Mouse (Mus musculus): ENCODE measurements around the gene Kdm4b. TPM values are rescaled to one million over a fixed set of nuclear protein-coding genes. Genes with fewer than 3 reads are reported as not detected.

Kdm4b gene
- polyA plus RNA-seq, 1 experiment: 11.5 TPM

DNA sequence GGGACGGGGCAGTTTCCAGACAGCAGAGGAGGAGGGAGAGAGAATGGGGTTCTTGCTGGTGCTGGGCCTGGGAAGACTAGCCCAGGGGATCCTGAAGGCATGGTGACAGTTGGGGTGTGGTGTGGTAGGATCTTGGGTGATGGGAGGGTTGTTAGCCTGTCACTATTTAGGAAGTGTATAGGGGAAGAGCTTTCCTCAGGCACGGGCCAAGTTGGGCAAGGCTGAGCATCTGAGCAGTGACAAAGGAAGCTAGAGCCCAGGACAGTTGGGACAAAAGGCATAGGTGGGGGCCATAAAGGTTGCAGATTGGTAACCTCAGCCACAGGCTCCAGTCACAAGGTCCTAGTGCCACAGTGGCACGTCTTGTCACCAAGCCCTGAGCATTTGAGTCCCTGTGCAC, 17.6 kb downstream of the Kdm4b start:
- Histone ChIP-seq H3K27me3 (ENCODE audit: control insufficient read depth, insufficient read depth, low read length, poor library complexity, severe bottlenecking) (no peaks in the 10 kb centered on the region), H3K9ac (ENCODE audit: low read depth, poor library complexity, severe bottlenecking) (no peak overlapping the region), H3K4me1 (ENCODE audit: control insufficient read depth, insufficient read depth, low read length) (no peaks in the 10 kb centered on the region), H3K9me3 (replicated peaks; ENCODE audit: control insufficient read depth, insufficient read depth, low read length, poor library complexity, severe bottlenecking) (no peaks in the 10 kb centered on the region), H3K36me3 (ENCODE audit: control insufficient read depth, insufficient read depth, low read length, poor library complexity, severe bottlenecking) (no peaks in the 10 kb centered on the region), H3K4me3 (ENCODE audit: low read depth, low read length) (no peak overlapping the region), H3K27ac (ENCODE audit: insufficient read depth, low read length) (no peak overlapping the region)
- TF ChIP-seq CTCF (IDR thresholded peaks at IDR 0.05; ENCODE audit: low read depth, low read length) (no peak), EP300 (IDR thresholded peaks at IDR 0.05; ENCODE audit: insufficient read depth, low read depth, low read length) (no peak), POLR2A (IDR thresholded peaks at IDR 0.05; ENCODE audit: insufficient read depth, low read length) (no peak)

- Histone ChIP-seq H3K9ac (ENCODE audit: low read depth, poor library complexity, severe bottlenecking) (no peak overlapping the region), H3K9me3 (replicated peaks; ENCODE audit: control insufficient read depth, insufficient read depth, low read length, poor library complexity, severe bottlenecking) (no peaks in the 10 kb centered on the region), H3K4me1 (ENCODE audit: control insufficient read depth, insufficient read depth, low read length) (no peaks in the 10 kb centered on the region), H3K36me3 (ENCODE audit: control insufficient read depth, insufficient read depth, low read length, poor library complexity, severe bottlenecking) (no peaks in the 10 kb centered on the region), H3K27me3 (ENCODE audit: control insufficient read depth, insufficient read depth, low read length, poor library complexity, severe bottlenecking) (no peaks in the 10 kb centered on the region), H3K27ac (ENCODE audit: insufficient read depth, low read length) (no peak overlapping the region), H3K4me3 (ENCODE audit: low read depth, low read length) (no peak overlapping the region)
- TF ChIP-seq POLR2A (IDR thresholded peaks at IDR 0.05; ENCODE audit: insufficient read depth, low read length) (no peak), CTCF (IDR thresholded peaks at IDR 0.05; ENCODE audit: low read depth, low read length) (no peak), EP300 (IDR thresholded peaks at IDR 0.05; ENCODE audit: insufficient read depth, low read depth, low read length) (no peak)
Observed at GRCm38 (mm10) chr17:56345364-56345763, 19.5 kb downstream of the Kdm4b start.

- no peaks in the 10 kb centered on the region for H3K36me3 ChIP-seq (ENCODE audit: control insufficient read depth, insufficient read depth, low read length, poor library complexity, severe bottlenecking)
- no peak overlapping the region for H3K9ac ChIP-seq (ENCODE audit: low read depth, poor library complexity, severe bottlenecking)
- H3K27ac ChIP-seq (ENCODE audit: insufficient read depth, low read length): no peak overlapping the region
- no peak overlapping the region for H3K4me3 ChIP-seq (ENCODE audit: low read depth, low read length)
- no peaks in the 10 kb centered on the region for H3K27me3 ChIP-seq (ENCODE audit: control insufficient read depth, insufficient read depth, low read length, poor library complexity, severe bottlenecking)
- H3K4me1 ChIP-seq (ENCODE audit: control insufficient read depth, insufficient read depth, low read length): no peaks in the 10 kb centered on the region
- H3K9me3 ChIP-seq (replicated peaks; ENCODE audit: control insufficient read depth, insufficient read depth, low read length, poor library complexity, severe bottlenecking): no peaks in the 10 kb centered on the region
- no peak for TF ChIP-seq CTCF (IDR thresholded peaks at IDR 0.05; ENCODE audit: low read depth, low read length)
- no peak for TF ChIP-seq POLR2A (IDR thresholded peaks at IDR 0.05; ENCODE audit: insufficient read depth, low read length)
- TF ChIP-seq EP300 (IDR thresholded peaks at IDR 0.05; ENCODE audit: insufficient read depth, low read depth, low read length): no peak
Observed at GRCm38 (mm10) chr17:56348128-56348527, 22.3 kb downstream of the Kdm4b start.

DNA sequence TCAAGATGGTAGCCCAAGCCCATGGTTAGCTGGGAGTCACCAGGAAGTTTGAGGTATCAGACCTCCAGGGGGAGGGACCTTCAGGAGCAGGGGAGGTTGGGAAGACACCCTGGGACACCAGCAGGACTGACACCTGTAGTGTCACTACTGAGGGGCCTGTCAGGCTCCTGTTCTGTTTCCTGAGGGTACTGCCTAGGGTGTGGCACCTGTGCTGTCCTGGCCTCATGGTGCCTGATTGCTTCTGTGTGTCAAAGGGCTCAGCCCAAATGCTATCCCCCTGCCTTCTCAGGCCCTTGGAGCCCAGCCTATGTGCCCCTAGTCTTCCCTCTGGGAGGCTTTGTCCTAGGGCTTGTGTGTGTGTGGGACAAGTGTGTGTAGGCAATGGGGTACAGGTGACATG, 22.7 kb downstream of the Kdm4b start:
- H3K27me3 ChIP-seq (ENCODE audit: control insufficient read depth, insufficient read depth, low read length, poor library complexity, severe bottlenecking): no peaks in the 10 kb centered on the region
- H3K4me1 ChIP-seq (ENCODE audit: control insufficient read depth, insufficient read depth, low read length): no peaks in the 10 kb centered on the region
- no peaks in the 10 kb centered on the region for H3K9me3 ChIP-seq (replicated peaks; ENCODE audit: control insufficient read depth, insufficient read depth, low read length, poor library complexity, severe bottlenecking)
- no peak for TF ChIP-seq POLR2A (IDR thresholded peaks at IDR 0.05; ENCODE audit: insufficient read depth, low read length)
- no peak for TF ChIP-seq EP300 (IDR thresholded peaks at IDR 0.05; ENCODE audit: insufficient read depth, low read depth, low read length)
- TF ChIP-seq CTCF (IDR thresholded peaks at IDR 0.05; ENCODE audit: low read depth, low read length): no peak
- H3K9ac ChIP-seq (ENCODE audit: low read depth, poor library complexity, severe bottlenecking): no peak overlapping the region
- no peak overlapping the region for H3K4me3 ChIP-seq (ENCODE audit: low read depth, low read length)
- H3K27ac ChIP-seq (ENCODE audit: insufficient read depth, low read length): no peak overlapping the region
- H3K36me3 ChIP-seq (ENCODE audit: control insufficient read depth, insufficient read depth, low read length, poor library complexity, severe bottlenecking): no peaks in the 10 kb centered on the region

- Histone ChIP-seq H3K4me1 (ENCODE audit: control insufficient read depth, insufficient read depth, low read length) (no peaks in the 10 kb centered on the region), H3K4me3 (ENCODE audit: low read depth, low read length) (no peak overlapping the region), H3K27me3 (ENCODE audit: control insufficient read depth, insufficient read depth, low read length, poor library complexity, severe bottlenecking) (no peaks in the 10 kb centered on the region), H3K9ac (ENCODE audit: low read depth, poor library complexity, severe bottlenecking) (no peak overlapping the region), H3K27ac (ENCODE audit: insufficient read depth, low read length) (no peak overlapping the region), H3K36me3 (ENCODE audit: control insufficient read depth, insufficient read depth, low read length, poor library complexity, severe bottlenecking) (no peaks in the 10 kb centered on the region), H3K9me3 (replicated peaks; ENCODE audit: control insufficient read depth, insufficient read depth, low read length, poor library complexity, severe bottlenecking) (no peaks in the 10 kb centered on the region)
- peak; percentile 54 for TF ChIP-seq CTCF (IDR thresholded peaks at IDR 0.05; ENCODE audit: low read depth, low read length)
- TF ChIP-seq POLR2A (IDR thresholded peaks at IDR 0.05; ENCODE audit: insufficient read depth, low read length): no peak
Observed at GRCm38 (mm10) chr17:56350694-56351093, 24.8 kb downstream of the Kdm4b start.

DNA sequence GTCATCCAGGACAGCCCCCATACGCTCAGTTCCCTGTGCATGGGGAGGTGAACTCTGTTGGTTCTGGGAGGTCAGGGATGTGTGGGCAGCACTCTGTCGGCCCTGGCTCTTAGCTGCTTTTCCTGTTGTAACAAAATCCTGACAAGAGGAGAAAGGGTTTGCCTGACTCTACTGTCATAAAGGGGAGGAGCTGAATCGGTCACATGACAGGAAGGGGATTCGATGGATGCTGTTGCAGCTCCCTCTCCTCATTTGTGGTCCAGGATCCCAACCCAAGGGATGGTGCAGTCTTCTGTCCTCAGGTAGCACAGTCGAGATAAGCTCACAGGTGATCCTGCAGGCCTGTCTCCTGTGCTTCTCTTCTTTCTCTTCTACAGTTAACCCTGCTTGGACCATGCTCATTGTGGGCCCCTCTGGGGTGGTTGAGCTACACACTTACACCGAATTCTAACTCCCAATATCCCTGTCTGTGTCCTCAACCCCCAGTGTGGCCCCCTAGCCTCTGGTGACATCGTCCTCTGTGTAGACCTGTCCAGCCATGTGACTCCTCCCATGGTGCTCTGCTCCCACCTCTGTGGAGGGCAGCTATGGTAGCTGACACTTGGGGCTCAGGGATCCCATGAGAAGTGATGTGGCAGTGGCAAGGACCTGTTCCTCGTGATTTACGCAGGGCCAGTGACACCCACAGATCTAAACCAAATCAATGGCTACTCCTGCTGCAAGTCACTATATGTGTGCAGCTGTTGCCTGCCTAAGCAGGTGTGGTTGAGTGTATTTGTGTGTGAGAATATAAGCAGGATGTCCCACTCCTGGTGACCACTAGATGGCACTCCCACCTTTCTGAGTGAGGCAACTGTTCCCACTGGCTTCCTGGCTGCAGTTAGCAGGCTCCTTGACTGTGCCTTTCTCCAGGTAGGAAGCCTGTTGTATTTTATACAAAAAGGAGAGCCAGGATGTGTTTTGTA, 31.3 kb downstream of the Kdm4b start:
- TF ChIP-seq CTCF (IDR thresholded peaks at IDR 0.05; ENCODE audit: low read depth, low read length) (peak; percentile 93), EP300 (IDR thresholded peaks at IDR 0.05; ENCODE audit: insufficient read depth, low read depth, low read length) (no peak)
- Histone ChIP-seq H3K9me3 (replicated peaks; ENCODE audit: control insufficient read depth, insufficient read depth, low read length, poor library complexity, severe bottlenecking) (no peaks in the 10 kb centered on the region), H3K4me3 (ENCODE audit: low read depth, low read length) (no peak overlapping the region), H3K27me3 (ENCODE audit: control insufficient read depth, insufficient read depth, low read length, poor library complexity, severe bottlenecking) (no peaks in the 10 kb centered on the region), H3K4me1 (ENCODE audit: control insufficient read depth, insufficient read depth, low read length) (no peaks in the 10 kb centered on the region), H3K27ac (ENCODE audit: insufficient read depth, low read length) (no peak overlapping the region), H3K9ac (ENCODE audit: low read depth, poor library complexity, severe bottlenecking) (no peak overlapping the region), H3K36me3 (ENCODE audit: control insufficient read depth, insufficient read depth, low read length, poor library complexity, severe bottlenecking) (no peaks in the 10 kb centered on the region)

Measured in ES-Bruce4 (cell line).